Mouse (Mus musculus) lung, adult 2 months (tissue): ENCODE data around the gene Thada. TPM values are rescaled to one million over a fixed set of nuclear protein-coding genes. Genes with fewer than 3 reads are reported as not detected.

Source experiments
- DNase-seq: peaks from one replicate; pipeline ENCODE4 v3.0.0; 2022
- H3K4me1 ChIP-seq: fragments of 200-500 bp; 2 replicates; pipeline ENCODE4 v1.6.1; 2011; ENCODE audit warnings: low read length; ENCODE audit not compliant: control insufficient read depth, insufficient read depth
- H3K4me3 ChIP-seq: fragments of 200-500 bp; replicated peaks from 2 replicates; pipeline ENCODE3; 2011; ENCODE audit warnings: low read depth, mild to moderate bottlenecking, control low read depth, low read length; ENCODE audit errors: extremely low read depth
- CTCF ChIP-seq: fragments of 200-500 bp; IDR thresholded peaks from 2 replicates; pipeline ENCODE4 v1.5.1; 2011; ENCODE audit warnings: mild to moderate bottlenecking, low read length, control low read depth; ENCODE audit not compliant: insufficient read depth
- POLR2A ChIP-seq: fragments of 200-500 bp; IDR thresholded peaks from 2 replicates; pipeline ENCODE4 v1.6.1; 2011; ENCODE audit warnings: low read depth, mild to moderate bottlenecking, control low read depth, low read length, borderline replicate concordance; ENCODE audit errors: extremely low read depth
- WGBS: fragments of 180-500 bp; shearing (Covaris S2); methylation state at CpG from one replicate; pipeline ENCODE4 v1.1.7; 2018; 5-methylcytosine and 5-hydroxymethylcytosine counted together
- polyA plus RNA-seq: library from polyadenylated mRNA; depleted of rRNA; stranded (reverse); fragments of >200 nt; gene quantifications from 2 replicates; pipeline ENCODE4 v1.2.3, GENCODE M21; 2012

Gene Thada
- polyA plus RNA-seq, 1 experiment: 12.8 TPM

GRCm38 (mm10) chr17:84165735-84166134, 300.3 kb downstream of the Thada start:
- peaks cover 12% of the 10 kb centered on the region for H3K4me1 ChIP-seq
- H3K4me3 ChIP-seq: no peak overlapping the region
- WGBS: 79% methylated on average over 3 of the region's 3 CpGs
- TF ChIP-seq POLR2A (no peak), CTCF (no peak)
- peak; percentile 1 for DNase-seq

DNA sequence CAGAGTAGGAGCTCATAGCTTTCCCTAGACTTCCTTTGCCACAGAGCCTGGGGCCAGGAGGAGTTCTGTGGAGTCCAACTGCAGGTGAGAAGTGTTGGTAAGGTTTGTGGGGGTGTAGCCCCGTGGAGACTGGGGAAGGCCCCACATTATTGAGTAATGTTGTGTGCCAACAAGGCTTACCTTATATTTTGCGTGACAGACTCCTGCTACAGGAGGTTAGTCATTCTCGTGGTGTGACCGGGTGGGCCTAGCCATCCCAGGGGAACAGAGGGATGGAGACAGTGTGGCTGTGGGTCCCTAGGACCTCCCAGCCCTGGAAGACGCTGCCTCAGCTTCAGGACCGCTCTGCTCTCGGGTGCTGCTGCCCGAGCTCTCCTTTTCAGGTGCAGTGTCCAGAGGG, 301.9 kb downstream of the Thada start:
- peaks cover 12% of the 10 kb centered on the region for H3K4me1 ChIP-seq
- peak; percentile 1 for DNase-seq
- 93% methylated on average over 8 of the region's 8 CpGs for WGBS

GRCm38 (mm10) chr17:84163066-84163785, 302.8 kb downstream of the Thada start:
- WGBS: 62% methylated on average over 12 of the region's 12 CpGs

More for the DNA sequence above, 301.9 kb downstream of the Thada start:
- no peak overlapping the region for H3K4me3 ChIP-seq
- no peak for TF ChIP-seq POLR2A
- TF ChIP-seq CTCF: no peak

DNA sequence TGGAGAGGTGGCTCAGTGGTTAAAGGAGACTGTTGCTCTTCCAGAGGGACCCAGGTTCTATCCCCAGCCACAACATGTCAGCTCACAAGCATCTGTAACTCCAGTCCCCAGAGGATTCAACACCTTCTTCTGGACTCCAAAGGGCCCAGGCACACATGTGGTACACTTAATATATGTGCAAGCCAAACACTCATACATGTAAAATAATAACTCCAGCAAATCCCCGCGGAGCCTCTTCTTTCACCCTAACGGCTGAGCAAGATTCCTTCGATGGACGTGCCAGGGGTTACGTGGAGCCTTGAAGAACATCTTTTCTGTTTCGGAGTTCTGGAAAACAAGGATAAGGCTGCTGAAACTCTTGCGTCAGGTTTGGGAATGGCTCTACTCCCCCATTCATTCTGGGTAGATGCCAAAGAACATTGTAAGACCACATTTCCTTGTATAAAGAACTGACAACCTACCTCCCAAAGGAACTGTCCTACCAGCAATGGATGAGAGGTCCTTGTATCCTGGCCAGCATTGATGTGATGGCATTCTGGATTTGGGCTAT, 303.7 kb downstream of the Thada start:
- DNase-seq: no peak
- TF ChIP-seq POLR2A (no peak), CTCF (no peak)
- H3K4me3 ChIP-seq: no peak overlapping the region
- peaks cover 13% of the 10 kb centered on the region for H3K4me1 ChIP-seq
- 75% methylated on average over 8 of the region's 8 CpGs for WGBS

More at GRCm38 (mm10) chr17:84163066-84163785, 302.8 kb downstream of the Thada start:
- TF ChIP-seq POLR2A: no peak
- TF ChIP-seq CTCF: no peak
- Histone ChIP-seq H3K4me1 (peaks cover 12% of the 10 kb centered on the region), H3K4me3 (no peak overlapping the region)
- peak; percentile 2 for DNase-seq

DNA sequence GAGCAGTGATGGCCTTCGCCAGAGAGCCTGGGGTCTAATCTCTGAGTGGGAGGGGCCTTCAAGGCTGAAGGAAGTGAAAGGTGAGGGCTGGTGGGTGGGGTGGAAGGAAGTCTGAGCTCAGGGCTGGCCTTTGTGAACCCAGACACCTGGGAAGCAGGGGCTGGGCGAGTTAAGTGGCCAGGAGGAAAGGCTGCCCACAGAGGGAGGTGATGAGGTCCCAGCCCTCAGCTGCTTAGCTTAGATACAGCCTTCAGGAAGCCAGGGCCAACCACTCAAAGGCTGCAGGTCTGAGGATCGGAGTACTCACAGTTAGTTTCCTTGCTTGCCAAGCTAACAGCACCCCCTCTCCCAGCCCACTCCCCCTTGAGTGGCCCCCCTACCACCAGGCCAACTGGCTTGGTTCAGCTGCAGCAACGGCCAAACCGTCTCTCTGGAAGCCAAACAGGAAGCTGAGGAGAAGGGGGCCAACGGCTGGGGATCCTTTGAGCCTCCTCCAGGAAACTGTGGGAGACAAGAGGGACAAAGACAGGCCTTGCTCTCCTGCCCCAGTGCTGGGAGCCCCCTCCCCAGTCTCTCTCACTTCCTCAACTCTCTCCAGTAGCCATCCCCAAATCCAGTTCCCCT, 304.7 kb downstream of the Thada start:
- no peak for TF ChIP-seq CTCF
- no peak for TF ChIP-seq POLR2A
- DNase-seq: no peak
- H3K4me1 ChIP-seq: peaks cover 14% of the 10 kb centered on the region
- no peak overlapping the region for H3K4me3 ChIP-seq
- 32% methylated on average over 6 of the region's 6 CpGs for WGBS

DNA sequence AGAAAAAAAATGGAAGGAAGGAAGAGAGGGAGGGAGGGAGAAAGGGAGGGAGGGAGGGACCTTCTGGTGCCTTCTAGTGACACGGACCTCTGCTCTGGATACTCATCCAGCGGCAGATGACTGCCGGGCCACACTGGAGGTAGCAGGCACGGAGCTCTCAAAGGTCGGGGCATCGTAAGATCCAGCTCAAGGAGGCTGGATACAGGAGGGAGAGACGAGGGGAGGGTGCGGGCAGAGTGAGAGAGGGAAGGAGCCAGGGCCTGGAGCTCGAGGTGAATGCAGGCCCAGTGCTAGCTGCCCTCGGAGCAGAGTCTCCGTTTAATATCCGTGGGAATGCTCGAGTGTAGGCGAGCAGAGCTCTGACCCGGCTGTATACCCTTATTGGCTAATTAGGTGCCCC, 307.1 kb downstream of the Thada start:
- no peak for DNase-seq
- H3K4me3 ChIP-seq: no peak overlapping the region
- TF ChIP-seq POLR2A: no peak
- TF ChIP-seq CTCF: no peak
- 87% methylated on average over 15 of the region's 15 CpGs for WGBS
- peaks cover 17% of the 10 kb centered on the region for H3K4me1 ChIP-seq

- no peak overlapping the region for H3K4me3 ChIP-seq
- 84% methylated on average over 12 of the region's 12 CpGs for WGBS
- TF ChIP-seq POLR2A (no peak), CTCF (no peak)
- DNase-seq: no peak
- peaks cover 17% of the 10 kb centered on the region for H3K4me1 ChIP-seq
These were observed 307.6 kb downstream of the Thada start for GRCm38 (mm10) chr17:84158461-84158795.

DNA sequence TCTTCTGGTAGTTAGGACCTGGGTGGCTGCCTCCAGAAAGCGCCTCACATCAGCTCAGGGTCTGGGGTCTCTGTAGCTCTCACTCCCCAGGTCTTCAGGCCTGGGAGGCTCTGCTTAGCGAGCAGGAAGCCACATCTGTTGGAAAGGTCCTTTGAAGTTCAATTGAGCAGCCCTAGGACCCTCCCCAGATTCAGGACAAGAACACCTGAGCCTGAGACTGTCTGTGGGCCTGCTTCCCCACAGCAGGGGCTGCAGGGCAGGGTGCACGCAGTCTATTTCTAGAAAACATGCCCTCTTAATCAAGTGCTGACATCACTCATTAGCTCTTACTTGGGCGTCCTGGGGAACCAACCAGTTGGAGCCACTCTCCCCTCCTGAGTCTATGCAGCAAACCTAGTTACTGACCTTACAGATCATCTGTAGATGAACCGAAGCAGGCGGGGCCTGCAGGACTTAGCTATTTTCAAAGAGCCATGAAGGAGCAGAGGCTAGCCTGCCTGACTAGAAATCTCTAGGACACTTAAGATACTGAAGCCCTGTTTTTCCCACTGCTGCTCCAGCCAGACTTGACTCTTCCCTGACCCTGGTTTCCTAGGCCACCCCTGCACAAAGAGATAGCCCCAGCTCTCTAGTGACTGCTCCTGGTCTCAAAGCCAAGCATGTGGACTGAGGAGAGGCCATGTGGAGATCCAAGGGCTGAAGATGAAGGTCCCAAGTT, 308.1 kb downstream of the Thada start:
- H3K4me1 ChIP-seq: peaks cover 15% of the 10 kb centered on the region
- DNase-seq: no peak
- TF ChIP-seq POLR2A: no peak
- TF ChIP-seq CTCF: no peak

More for the DNA sequence above, 308.1 kb downstream of the Thada start:
- no peak overlapping the region for H3K4me3 ChIP-seq
- WGBS: 82% methylated on average over 6 of the region's 6 CpGs
